Mouse (Mus musculus) left cerebral cortex, adult 8-10 months (tissue): ENCODE measurements around the gene Cct6b. TPM values are rescaled to one million over a fixed set of nuclear protein-coding genes. Genes with fewer than 3 reads are reported as not detected.

Source experiments
- DNase-seq, 2 experiments: peaks; one replicate each; pipeline ENCODE4 v3.0.0; 2022; ENCODE audit warnings: low spot score in 2 of 2
- total RNA-seq, 4 experiments: library from RNA; stranded (reverse); gene quantifications; 2 replicates each; pipeline ENCODE4 v1.2.4; 2022

Cct6b gene
- total RNA-seq: under 1 TPM; 0.37 to 0.74 (median 0.52) TPM

DNA sequence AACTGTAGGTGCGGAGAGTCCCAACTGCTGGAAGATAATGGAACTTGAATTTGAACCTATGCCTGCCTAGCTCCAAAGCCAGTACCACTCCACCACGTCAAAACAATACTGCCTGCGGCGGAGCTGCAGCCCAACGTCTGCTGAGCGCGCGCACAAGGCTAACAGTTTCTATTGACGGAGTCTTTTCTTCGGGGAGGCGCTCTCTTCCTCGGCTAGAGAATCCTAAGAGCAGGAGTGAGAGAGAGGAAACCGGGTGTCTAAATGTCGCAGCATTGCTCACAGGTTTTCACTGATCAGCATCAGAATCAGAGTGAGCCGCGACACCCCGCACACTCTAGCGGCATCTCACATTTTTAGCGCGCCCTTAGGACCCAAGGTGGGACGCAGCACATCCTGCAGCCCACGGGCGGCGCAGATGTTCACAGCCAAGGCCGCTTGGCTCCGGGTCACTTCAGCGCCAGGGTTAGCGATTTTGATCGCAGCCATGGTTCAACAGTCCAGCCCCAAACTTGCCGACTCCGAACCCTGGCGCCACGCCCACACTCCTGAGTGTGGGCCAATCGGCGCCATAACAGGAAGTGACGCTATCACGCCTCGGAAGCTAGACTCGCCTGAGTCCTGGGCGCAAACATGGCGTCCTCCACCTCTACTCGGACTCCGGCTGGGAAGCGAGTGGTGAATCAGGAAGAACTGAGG, at the start of gene Cct6b, which contains the start of gene Zfp830:
TSS of gene Cct6b (minus strand) at position 580 of the 696 bp plus-strand sequence.
TSS of gene Zfp830 (plus strand) at position 604 of the 696 bp plus-strand sequence.
- peak; percentile 84 to 87 for DNase-seq

DNA sequence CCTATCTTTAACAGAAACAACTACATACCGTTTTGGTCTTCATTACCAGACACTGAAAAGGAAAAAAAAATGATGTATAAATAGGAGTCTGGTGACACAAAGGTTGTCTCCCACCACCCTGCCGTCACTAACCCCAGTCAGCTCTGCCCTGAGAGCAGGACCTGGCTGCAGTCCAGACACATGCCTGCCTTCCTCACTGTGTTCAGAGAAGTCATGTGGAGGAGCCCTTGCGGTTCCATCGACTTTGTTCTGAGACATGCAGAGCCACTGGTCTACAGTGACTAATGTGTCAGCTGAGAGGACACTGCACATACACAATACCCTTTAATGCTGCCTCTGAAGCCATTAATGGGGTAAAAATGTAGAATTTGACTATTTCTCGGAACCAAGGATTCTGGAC, 44.4 kb upstream of the Cct6b start:
- no peak for DNase-seq

DNA sequence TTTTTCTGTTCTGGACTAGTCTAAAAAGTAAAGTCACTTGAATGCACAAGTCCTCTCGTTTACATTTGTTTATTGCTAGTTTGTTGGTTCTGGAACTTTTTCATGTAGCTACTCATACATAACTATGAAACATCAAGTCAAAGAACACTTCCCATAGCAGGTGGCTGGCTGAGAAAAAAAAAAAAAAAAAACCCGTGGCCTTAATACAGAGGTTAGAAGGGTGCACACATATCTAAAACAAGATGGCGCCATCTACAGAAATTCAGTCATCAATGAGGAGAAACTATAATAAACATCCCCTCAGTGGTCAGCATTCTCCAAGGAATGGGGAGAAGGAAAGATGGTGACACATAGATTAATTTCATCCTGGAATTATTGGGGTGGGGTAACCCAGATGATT, 43.2 kb upstream of the Cct6b start:
- no peak for DNase-seq

DNA sequence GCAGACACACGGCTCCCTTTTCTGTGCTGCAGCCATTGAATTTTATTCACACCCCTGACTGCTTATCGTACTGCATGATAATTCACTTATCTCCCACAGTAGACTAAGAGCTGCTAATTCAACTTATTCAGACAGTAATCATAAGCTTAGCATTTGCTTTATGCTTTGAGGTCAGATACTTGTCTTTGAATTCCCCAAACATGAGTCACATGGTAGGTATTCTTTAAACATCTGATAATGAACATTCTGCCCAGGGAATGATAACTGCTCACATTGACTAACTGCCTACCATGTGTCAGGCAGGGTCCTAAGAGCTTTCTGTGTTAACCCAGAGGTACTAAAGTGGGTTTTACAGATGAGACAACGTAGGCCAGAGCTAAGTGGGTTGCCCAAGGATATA, 42.5 kb upstream of the Cct6b start:
- no peak for DNase-seq

DNA sequence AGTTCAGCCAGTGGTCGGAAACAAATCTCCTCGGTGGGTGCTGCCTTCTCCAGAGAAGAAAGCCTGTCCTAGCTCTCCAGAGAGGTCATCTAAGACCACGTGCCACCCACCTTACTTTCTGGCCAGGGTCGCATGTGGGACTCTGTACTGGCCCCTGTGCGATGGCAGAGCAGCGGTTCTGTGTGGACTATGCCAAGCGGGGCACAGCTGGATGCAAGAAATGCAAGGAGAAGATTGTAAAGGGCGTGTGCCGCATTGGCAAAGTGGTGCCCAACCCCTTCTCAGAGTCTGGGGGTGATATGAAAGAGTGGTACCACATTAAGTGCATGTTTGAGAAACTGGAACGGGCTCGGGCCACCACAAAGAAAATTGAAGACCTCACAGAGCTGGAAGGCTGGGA, 19.3 kb upstream of the Cct6b start:
- no peak for DNase-seq

DNA sequence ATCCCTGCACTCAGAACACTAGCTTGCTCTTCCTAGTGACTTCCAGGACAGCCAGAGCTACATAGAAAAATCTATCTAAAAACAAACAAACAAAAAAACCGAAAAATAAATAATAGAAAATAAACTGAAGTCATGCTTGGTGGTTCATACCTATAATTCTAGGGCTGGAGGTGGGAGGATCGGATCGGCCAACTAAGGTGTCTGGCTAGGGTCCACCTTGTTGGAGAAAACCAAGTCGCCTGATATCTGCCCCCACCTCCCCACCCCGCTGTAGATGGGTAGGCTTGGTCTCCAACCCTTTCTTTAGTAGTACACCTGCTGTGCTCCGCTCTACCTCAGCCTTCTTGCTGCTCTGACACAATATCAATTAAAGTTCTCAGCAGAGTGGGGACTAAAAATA, 18.1 kb upstream of the Cct6b start:
- DNase-seq: no peak

DNA sequence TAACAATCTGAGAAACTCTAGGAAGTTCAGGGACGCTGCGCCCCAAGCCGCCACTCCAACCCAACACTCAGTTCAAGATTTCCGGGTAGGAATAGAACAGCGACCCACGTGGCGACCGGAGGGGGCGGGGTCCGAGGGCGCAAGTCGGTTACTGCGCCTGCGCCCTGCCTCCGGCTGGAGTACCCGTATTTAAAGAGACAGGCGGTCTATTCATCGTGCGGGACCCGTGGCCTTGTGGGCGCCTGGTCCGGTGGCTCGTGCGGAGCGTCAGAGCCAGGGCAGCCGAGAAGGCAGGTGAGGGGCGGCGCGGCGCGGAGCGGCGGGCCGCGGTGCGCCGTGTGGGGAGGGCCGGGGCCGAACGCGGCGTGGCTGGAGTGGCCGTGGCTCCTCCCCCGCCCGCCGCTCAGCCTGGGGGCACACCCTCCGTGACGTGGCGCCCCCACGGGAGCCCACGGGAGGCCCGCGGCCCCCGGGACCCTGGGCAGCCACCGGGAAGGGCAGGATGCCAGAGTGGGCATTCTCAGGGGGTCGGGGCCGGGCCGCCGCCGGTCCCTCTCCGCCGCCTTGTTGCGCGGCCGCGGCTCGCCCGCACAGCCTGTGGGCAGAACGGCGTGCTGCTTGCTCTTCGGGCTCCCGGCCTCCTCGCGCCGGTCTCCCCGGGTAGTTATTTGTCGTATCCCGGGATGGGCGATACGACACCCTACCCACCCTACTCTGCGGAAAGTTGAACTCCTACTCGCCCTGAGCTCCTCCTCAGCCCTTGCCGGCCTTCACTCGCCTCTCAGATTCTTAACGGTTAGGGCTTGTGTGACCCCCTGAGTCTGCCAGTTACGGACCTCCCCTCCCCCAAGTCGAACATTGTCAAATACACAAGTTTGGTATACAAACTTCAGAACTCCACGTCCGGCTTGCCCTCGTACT, 17.1 kb upstream of the Cct6b start, which contains the start of gene Lig3:
TSS of gene Lig3 (plus strand) at position 126 of the 921 bp plus-strand sequence.
- peak; percentile 87 to 91 for DNase-seq

DNA sequence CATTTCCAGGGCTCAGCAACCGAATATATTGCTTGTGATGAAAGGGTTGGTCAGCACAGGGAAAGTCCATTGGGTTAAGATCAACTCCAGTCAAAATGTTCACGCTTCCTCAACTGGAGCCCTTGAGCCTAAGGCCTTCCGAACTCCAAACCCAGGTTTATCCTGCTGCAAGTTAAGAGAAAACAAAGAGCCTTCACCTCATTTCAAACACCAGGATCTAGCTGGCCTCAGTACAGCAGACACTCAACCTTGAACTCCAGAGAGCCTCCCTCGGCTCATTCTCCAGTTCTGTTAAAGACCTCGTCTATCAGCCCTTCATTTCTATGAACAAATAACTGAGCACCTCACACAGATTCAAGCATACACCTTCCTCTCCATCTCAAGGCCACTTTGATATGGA, 16.0 kb upstream of the Cct6b start:
- DNase-seq: no peak

DNA sequence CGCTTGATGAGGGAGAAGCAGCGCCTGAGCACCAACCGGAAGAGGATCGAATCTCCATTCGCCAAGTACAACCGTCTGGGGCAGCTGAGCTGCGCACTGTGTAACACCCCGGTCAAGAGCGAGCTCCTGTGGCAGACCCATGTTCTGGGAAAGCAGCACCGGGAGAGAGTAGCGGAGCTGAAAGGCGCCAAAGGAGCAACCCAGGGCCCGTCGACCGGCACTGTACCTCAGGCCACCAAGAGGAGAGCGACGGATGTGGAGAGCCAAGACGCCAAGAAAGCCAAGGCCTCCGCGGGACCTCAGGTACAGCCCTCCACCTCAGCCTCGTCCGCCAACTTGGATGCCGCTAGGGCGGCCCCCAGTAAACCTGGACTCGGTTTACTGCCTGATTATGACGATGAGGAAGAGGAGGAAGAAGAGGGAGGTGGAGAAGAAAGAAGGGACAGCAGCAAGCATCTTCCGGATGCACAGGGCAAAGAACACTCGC, 360 bp upstream of the Cct6b start:
- no peak for DNase-seq

DNA sequence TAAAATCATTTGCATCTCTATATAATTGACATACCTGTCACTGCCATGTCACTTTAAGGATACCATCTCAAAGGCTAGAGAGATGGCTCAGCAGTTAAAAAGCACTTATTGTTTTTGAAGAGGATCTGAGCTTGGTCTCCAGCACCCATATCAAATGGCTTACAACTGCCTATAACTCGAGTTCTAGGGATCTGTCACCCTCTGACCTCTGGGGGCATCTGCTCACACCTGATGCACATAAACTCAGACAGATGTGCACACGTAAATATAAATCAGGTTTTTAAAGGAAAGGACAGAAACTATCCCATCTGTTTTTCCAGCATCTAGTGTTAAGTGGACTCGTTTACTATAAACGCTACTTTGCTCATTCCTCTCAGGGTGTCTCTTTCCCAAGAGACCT, 860 bp downstream of the Cct6b start:
- no peak for DNase-seq

DNA sequence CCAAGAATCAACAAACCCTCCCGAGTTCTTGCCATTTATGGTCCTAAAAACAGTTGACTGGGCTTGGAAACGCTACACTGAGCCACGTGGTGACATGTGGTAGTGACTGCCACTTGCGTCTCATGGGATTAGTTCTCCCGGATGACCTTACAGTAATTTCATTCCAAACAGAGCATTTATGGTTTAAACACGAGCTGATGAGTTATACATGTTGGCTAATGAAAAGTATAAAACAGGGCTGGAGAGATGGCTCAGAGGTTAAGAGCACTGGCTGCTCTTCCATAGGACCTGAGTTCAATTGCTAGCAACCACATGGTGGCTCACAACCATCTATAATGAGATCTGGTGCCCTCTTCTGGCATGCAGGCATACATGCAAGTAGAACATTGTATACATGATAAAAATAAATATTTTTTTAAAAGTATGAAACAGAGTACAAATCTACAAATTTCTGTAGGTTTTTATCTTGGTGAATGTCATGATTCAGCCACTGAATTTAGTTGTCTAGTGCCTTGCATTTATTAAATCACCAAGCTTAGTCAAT, 1.8 kb downstream of the Cct6b start:
- no peak for DNase-seq

DNA sequence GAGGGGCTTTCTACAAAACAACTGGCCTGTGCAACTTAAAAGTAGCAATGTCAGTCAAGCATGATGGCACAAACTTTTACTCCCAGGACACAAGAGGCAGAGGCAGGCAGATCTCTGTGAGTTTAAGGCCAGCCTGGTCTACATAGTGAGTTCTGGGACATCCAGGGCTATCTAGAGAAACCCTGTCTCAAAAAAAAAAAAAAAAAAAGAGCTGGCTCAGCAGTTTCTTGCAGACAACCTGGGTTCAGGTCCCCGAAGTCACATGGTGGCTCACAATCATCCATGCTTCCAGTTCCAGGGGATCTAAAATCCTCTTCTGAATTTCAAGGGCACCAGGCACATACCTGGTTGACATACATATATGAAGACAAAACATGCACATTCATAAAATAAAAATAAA, 8.2 kb downstream of the Cct6b start:
- no peak for DNase-seq

DNA sequence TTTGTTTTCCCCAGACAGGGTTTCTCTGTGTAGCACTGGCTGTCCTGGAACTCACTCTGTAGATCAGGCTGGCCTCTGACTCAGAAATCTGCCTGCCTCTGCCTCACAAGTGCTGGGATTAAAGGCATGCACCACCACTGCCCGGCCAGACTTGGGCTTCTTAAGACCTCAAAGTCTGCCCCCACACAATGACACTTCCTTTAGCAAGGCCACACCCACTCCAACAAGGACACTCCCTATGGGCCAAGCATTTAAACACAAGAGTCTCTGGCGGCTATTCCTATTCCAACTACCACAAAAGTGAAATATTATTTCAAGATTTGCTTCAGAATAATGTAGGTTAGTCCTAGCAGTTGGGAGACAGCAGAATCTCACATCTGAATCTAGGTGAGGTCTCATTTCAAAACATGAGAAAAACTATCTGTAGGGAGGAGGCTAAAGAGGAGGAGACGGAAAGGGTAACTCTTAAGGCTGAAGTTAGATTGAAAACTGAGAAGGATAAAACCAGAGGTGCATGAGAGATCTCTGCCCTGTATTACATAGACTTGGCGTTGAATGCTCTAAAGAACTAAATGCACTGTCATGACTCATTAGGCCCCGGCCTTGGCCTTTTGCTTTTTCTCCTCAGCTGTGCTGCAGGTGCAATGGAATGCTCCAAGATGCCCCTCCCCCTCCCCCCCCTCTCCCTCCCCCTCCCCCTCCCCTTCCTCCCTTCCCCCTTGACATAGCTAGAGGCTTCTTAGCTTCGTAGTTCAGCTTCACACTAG, 11.6 kb downstream of the Cct6b start:
- no peak for DNase-seq

DNA sequence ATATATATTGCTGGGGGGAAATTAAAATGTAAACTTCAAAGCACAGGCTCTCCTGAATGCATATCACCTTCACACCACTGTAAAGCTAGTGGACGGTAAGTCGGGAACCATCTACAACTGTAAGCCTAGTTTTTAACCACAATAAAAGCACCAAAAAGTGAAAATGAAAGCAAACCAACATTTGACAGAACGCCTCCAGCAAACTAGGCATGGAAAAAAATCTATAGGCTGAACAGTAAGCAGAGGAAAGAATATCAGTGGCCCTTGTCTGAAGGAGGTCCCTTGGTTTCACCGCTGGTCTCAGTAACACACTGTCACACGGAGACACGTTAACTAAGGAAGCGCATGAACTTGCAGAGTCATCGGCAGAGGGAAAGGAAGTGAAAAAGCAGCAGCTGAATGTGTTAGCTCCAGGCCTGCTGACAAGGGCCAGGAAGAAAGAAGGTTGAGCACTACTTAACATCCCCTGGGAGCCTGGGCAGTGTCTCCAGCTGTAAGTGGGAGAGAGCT, 17.2 kb downstream of the Cct6b start:
- no peak for DNase-seq

DNA sequence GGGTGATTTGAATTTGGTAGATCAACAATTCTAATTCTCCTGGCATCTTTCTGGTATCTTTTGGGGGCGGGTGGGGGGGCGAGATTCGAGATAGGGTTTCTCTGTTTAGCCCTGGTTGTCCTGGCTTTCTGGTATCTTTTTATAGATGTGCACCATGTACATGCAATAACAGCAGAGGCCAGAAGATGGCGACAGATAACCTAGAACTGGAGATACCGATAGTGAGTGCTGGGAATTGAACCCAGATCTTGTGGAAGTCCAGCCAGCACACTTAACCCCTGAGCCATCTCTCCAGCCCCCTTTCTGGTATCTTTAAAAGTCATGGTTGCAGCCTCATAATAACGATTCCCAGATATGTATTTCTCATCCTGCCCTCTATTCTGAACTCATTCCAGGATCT, 18.0 kb downstream of the Cct6b start:
- DNase-seq: no peak

DNA sequence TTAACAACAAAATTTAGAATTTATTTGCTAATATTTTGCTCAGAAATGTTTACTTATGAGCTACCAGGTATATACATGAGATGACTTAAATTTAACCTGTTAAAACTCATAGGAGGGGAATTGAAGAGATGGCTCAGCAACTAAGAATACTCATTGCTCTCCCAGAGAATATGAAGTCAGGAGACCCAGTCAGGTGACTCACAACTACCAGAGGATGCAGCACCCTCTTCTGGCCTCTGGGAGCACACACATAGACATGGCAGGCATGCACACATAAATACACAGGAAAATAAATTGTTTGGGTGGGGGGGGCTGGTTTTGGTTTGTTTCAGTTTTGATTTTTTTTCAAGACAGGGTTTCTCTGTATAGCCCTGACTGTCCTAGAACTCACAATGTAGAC, 25.1 kb downstream of the Cct6b start:
- DNase-seq: no peak

DNA sequence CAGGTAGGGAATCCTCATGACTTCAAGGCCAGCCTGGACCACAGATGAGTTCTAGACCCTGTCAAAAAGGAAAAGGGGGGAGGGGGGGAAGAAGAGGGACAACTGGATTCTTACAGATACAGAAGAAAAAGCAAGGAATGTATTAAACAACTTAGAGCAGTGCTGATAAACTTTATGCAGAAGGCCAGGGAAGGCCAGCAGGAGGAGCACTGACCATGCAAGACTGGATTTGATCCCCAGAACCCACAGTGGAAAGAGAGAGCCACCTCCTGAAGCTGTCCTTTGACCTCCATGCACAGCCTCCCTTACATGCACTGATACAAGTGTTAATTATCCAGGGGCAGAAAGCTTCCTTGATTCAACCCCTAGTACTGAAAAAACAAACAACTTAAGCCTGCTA, 29.9 kb downstream of the Cct6b start:
- DNase-seq: no peak

DNA sequence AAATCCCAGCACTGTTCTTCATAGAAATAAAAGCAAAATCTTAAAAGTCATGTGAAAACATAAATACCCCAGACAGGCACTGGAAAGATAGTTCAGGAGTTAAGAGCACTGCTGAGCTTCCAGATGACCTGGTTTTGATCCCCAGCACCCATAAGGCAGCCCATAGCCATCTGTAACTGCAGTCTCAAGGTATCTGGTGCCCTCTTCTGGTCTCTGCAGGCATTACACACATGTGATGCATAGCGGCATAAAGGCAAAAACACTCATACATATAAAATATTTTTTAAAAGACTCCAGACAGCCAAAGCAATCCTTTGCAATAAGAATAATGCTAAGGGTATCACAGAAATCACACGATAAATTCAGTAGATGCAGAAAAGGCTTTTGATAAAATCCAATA, 37.3 kb downstream of the Cct6b start:
- DNase-seq: no peak

DNA sequence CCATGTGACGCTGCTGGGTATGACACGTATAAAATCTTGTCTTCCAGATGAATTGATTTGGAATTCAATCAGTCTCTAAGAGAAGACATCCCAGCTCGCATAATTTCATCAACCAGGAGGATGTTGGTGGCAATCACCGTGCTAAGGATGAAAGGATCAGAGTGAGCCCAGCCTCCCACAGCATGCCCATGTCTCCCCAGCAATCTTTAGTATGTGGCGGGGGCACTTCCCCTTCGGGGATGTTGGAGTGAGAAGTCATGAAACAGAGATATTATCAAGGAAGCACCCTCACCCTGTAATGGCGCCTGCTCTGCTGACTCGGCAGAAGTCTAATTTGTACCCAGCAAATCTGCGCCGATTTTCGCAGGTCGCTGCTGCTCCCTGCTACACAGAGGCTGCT, 44.8 kb downstream of the Cct6b start:
- no peak for DNase-seq

DNA sequence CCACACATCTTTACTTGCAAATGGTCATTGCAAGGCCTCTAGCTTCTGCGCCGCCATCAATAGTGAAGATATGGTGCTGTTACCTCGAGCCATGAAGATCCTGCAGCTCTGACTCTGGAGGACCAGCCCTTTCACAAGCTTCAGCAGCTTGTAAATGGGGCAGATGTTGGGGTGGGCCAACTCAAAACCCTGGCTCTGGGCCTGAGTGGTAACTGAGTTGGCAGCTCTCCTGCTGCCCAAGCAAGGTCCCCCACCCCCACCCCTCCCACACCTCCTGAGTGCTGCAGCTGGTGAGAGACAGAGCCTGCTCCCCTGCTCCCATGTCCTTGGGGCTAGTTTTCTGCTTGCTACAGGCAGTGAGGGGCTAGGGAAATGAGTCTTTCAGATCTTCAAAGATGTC, 51.4 kb downstream of the Cct6b start:
- DNase-seq: no peak

DNA sequence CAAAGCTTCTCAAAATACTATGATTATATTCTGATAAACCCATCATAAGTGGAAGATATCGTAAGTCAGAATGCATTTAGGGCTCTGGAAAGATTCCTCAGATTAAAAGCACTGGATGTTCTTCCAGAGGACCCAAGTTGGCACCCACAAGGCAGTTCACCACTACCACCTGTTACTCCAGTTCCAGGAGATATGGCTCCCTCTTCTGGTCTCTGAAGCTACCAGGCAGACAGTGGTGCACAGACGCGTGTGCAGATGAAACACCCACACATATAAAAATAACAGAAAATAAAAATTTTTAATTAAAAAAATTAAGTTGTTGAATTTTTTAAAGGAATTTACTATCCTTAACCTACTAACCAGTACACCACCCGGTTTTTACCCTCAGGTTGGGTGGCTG, 55.2 kb downstream of the Cct6b start:
- DNase-seq: no peak
